Mouse (Mus musculus): ENCODE measurements around the gene Slc22a13. TPM values are rescaled to one million over a fixed set of nuclear protein-coding genes. Genes with fewer than 3 reads are reported as not detected.
A peak's percentile ranks its signal among the peaks of the same experiment; 100 is the strongest.
"Not testable (repeated sequence)": the region's sequence is repeated elsewhere in the genome, so short reads cannot be mapped to it uniquely, and the experiment has no call there.

The Slc22a13 gene
- polyA plus RNA-seq, 1 experiment from 2014 or later, result not detected

DNA sequence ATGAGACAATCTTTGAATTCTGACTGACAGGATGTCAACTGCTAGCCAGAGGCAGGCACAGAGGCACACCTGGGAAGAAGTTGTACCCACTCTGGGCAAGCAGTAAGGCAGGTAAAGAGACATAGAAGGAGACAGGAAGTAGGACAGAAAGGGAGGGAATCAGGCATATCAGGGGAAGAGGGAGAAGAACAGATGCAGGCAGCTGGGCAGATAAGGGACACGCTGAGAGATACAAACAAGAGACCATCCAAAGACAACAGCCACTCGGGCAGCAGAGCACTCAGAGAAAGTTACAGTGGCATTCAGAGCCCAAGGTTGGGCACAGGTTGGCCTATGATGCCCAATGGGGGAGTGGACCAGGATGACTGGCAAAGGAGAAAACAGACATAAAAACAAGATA lies 21.9 kb upstream of the Slc22a13 start:
- Histone ChIP-seq H3K4me1 (no peaks in the 10 kb centered on the region), H3K36me3 (peaks cover 7% of the 10 kb centered on the region), H3K27ac (replicated peaks) (no peak overlapping the region), H3K4me3 (no peak overlapping the region), H3K27me3 (ENCODE audit: low read depth, poor library complexity, severe bottlenecking) (no peaks in the 10 kb centered on the region), H3K9me3 (replicated peaks) (peaks cover 1% of the 10 kb centered on the region; the same call in 1 of the 2 replicates)
- 88% methylated on average over 2 of the region's 2 CpGs for WGBS
- DNase-seq (ENCODE audit: low spot score), result no peak

DNA sequence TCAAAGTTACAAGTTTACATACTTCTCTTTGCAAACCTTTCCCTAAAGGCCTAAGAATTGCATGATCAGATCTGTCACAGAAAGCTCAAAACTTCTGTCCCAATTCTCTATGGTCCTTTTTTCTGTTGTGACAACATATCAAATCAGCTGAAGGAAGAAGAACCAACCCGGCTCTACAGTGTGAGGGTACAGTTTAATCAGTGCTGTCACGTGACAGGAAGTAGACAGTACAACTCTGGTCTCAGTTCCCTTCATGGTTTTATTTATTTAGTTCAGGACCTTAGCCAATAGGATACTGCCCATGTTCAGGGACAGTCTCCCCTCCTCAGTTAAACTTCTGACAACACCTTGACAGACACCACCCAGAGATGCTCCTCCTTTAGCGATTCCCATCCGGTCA lies 11.4 kb upstream of the Slc22a13 start:
- peaks cover 36% of the 10 kb centered on the region for H3K36me3 ChIP-seq
- H3K27ac ChIP-seq (replicated peaks), result no peak overlapping the region
- no peaks in the 10 kb centered on the region for H3K27me3 ChIP-seq (ENCODE audit: low read depth, poor library complexity, severe bottlenecking)
- H3K4me3 ChIP-seq, result no peak overlapping the region
- WGBS, result 87% methylated on average over 4 of the region's 4 CpGs
- DNase-seq (ENCODE audit: low spot score), result no peak
- peaks cover 8% of the 10 kb centered on the region for H3K9me3 ChIP-seq (replicated peaks)
- H3K4me1 ChIP-seq, result no peaks in the 10 kb centered on the region

DNA sequence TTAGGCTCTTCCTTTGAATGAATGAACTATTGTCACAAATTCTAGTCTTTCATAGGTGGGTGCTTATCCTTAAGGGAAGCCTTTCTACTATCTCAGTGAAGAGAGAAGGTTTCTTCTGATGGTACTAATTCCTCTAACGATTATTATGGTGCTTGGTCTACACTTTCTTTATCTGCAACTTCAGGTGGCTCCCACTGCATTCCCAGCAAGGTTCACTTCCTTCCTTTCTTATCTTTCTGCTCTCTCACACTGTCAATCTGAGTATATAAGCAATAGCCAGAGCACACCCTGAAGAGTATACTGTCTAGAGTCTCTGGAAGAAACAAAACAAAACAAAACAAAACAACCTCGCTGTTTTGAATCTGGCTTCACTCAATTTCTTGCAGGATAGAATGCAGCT lies 10.8 kb upstream of the Slc22a13 start:
- Histone ChIP-seq H3K36me3 (peaks cover 30% of the 10 kb centered on the region), H3K9me3 (replicated peaks) (peaks cover 4% of the 10 kb centered on the region), H3K27ac (replicated peaks) (no peak overlapping the region), H3K4me1 (no peaks in the 10 kb centered on the region), H3K4me3 (no peak overlapping the region), H3K27me3 (ENCODE audit: low read depth, poor library complexity, severe bottlenecking) (no peaks in the 10 kb centered on the region)
- DNase-seq (ENCODE audit: low spot score), result no peak
- WGBS, result 87% methylated on average over 2 of the region's 2 CpGs

DNA sequence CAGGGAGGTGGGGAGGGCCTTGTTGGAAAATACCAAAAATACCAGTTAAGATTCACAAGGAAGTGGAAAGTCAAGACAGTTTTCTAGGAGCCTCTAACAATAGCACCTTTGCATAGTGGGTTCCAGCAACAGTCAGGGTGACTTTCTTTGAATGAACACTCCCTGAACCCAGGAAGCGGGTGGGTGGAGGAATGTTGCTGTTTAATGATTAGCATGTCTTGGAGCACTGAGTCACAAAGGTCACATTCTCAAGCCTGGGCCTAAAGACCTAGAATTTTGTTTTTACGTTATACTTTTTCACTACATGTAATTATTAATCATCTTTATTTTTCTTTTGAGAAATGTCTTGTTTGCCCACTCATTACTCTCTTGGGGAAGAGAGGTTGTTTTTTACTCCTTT lies 6.4 kb upstream of the Slc22a13 start:
- WGBS, result 94% methylated on average over 2 of the region's 2 CpGs
- peaks cover 15% of the 10 kb centered on the region; the same call in 1 of the 2 replicates for H3K36me3 ChIP-seq
- H3K4me1 ChIP-seq; H3K4me3 ChIP-seq; H3K27me3 ChIP-seq (ENCODE audit: low read depth, poor library complexity, severe bottlenecking); H3K9me3 ChIP-seq (replicated peaks); H3K27ac ChIP-seq (replicated peaks); DNase-seq (ENCODE audit: low spot score): not testable (repeated sequence)

DNA sequence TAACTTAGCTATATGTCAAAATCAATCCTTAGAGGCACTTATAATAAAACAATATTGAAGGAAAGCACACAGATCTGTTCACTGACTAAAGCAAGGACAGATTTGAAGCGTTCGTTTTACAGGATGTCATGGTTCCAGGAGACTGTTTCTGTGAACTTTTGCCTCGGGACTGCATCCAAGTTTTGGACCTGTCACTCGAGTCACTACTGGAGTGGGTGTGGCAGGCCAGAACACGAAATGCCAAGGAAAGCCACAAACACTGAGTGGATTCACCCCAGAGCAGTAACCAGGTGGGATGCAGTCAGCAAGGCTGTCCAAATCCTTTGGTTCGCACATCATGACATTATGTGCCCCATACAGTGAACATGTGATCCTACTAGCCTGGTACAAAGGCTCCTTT lies 5.7 kb upstream of the Slc22a13 start:
- Histone ChIP-seq H3K4me1 (no peaks in the 10 kb centered on the region), H3K9me3 (replicated peaks) (no peaks in the 10 kb centered on the region; the same call in 1 of the 2 replicates), H3K4me3 (no peak overlapping the region), H3K27ac (replicated peaks) (no peak overlapping the region), H3K36me3 (peaks cover 15% of the 10 kb centered on the region; the same call in 1 of the 2 replicates), H3K27me3 (ENCODE audit: low read depth, poor library complexity, severe bottlenecking) (no peaks in the 10 kb centered on the region)
- WGBS, result 94% methylated on average over 6 of the region's 6 CpGs
- DNase-seq (ENCODE audit: low spot score), result no peak

DNA sequence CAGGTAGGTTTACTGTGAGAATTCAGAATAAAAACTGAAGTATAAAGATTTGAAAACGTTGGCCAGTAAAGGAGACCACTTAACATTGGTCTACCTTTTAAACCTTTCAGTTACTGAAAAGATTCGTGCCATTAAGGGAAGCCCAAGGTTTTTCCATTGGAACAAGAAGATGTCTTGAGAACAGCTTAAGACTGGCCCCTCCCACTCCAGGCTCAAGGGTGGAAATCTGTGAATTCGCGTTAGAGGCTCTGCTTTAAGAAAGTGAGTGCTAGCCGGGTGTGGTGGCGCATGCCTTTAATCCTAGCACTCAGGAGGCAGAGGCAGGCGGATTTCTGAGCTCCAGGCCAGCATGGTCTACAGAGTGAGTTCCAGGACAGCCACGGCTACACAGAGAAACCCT lies 4.1 kb upstream of the Slc22a13 start:
- no peak overlapping the region for H3K27ac ChIP-seq (replicated peaks)
- no peak for DNase-seq (ENCODE audit: low spot score)
- no peaks in the 10 kb centered on the region for H3K4me1 ChIP-seq
- H3K27me3 ChIP-seq (ENCODE audit: low read depth, poor library complexity, severe bottlenecking), result no peaks in the 10 kb centered on the region
- H3K36me3 ChIP-seq, result peaks cover 9% of the 10 kb centered on the region; the same call in 1 of the 2 replicates
- no peaks in the 10 kb centered on the region; the same call in 1 of the 2 replicates for H3K9me3 ChIP-seq (replicated peaks)
- 80% methylated on average over 8 of the region's 8 CpGs for WGBS
- H3K4me3 ChIP-seq, result no peak overlapping the region

DNA sequence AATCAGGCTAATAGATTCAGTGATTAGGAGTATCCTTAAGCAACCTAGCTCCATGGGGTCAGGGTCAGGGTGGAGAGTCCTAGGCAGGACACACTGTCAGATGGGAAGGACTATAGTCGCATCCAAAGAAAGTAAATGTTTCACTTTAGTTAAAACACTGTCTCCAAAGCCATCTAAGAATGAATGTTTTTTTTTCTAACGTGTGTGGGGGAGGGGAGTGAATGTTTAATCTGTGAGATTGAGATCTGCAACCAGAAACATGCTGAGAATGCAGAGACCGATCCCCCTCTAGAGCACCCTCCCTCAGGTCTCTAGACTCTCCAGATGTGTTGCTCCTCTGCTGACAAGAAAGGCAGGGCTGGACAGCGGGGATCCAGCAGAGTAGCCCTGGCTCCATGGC lies 1.8 kb downstream of the Slc22a13 start:
- Histone ChIP-seq H3K27me3 (ENCODE audit: low read depth, poor library complexity, severe bottlenecking) (no peaks in the 10 kb centered on the region), H3K4me3 (no peak overlapping the region), H3K27ac (replicated peaks) (no peak overlapping the region), H3K9me3 (replicated peaks) (peaks cover 17% of the 10 kb centered on the region; the same call in 1 of the 2 replicates), H3K4me1 (no peaks in the 10 kb centered on the region), H3K36me3 (no peaks in the 10 kb centered on the region)
- 81% methylated on average over 4 of the region's 4 CpGs for WGBS
- DNase-seq (ENCODE audit: low spot score), result no peak

DNA sequence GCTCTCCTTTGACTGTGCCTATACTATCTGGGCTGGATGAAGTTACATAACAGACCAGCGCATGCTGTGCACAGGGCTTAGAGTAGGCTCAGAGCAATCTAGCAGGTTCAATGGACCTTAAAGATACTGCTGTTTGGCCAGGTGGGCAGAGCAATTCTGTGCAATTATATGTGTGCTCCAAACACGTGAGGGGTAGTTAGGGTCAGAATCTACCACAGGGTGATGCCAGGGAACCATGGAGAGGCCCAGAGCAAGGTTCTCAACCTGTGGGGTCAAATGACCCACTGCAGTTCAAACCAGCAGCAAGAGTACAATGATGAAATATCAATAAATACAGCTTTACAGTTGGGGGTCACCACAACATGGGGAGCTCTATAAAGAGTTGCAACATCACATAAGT lies 2.2 kb downstream of the Slc22a13 start:
- 93% methylated on average over 2 of the region's 2 CpGs for WGBS

DNA sequence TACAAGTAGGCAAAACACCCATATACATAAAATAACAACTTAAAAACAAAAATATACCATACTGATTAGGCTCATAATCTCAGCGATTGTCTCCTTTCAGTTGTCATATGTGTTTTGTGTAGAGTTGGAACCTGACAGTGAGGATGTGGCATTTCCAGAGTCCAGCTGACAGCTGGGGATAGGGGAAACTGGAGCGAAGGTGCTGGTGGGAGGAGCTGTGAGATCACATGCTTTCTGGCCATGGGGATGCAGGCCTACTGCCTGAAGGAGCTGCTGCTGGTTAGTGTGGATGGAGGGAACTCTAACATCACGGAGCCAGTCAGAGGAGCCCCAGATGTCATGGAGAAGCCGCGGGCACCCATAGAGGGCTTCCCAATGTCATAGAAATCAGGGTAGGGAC lies 3.1 kb downstream of the Slc22a13 start:
- DNase-seq (ENCODE audit: low spot score), result no peak
- no peaks in the 10 kb centered on the region for H3K4me1 ChIP-seq
- 90% methylated on average over 5 of the region's 5 CpGs for WGBS

More for the DNA sequence above, 2.2 kb downstream of the Slc22a13 start:
- DNase-seq (ENCODE audit: low spot score), result no peak
- Histone ChIP-seq H3K36me3 (no peaks in the 10 kb centered on the region), H3K27ac (replicated peaks) (no peak overlapping the region), H3K4me1 (no peaks in the 10 kb centered on the region), H3K9me3 (replicated peaks) (peaks cover 17% of the 10 kb centered on the region; the same call in 1 of the 2 replicates), H3K4me3 (no peak overlapping the region), H3K27me3 (ENCODE audit: low read depth, poor library complexity, severe bottlenecking) (no peaks in the 10 kb centered on the region)

DNA sequence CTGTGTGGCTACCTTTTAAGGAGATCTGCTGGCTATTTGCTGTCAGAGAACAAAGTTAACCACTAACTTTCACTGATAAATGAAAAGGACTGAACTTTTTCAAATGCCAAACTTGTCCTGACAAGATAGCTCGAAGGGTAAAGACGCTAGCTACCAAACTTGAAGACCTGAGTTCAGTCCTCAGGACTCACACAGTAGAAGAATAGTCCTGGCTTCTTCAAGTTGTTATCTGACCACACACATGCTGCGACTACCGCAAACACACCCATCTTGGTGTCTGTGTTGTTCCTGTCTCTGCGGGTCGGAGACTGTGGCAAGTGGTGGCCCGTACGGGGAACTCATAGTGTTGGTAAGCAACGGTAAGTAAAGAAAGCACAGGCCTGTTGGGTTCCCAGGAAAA lies 5.3 kb downstream of the Slc22a13 start:
- no peak overlapping the region for H3K27ac ChIP-seq (replicated peaks)
- H3K9me3 ChIP-seq (replicated peaks), result peaks cover 17% of the 10 kb centered on the region; the same call in 1 of the 2 replicates
- no peaks in the 10 kb centered on the region; the same call in 1 of the 2 replicates for H3K4me1 ChIP-seq
- 95% methylated on average over 9 of the region's 9 CpGs for WGBS
- no peaks in the 10 kb centered on the region for H3K27me3 ChIP-seq (ENCODE audit: low read depth, poor library complexity, severe bottlenecking)
- no peak for DNase-seq (ENCODE audit: low spot score)
- H3K36me3 ChIP-seq, result no peaks in the 10 kb centered on the region
- no peak overlapping the region for H3K4me3 ChIP-seq

More for the DNA sequence above, 3.1 kb downstream of the Slc22a13 start:
- no peaks in the 10 kb centered on the region for H3K36me3 ChIP-seq
- H3K4me3 ChIP-seq, result no peak overlapping the region
- H3K9me3 ChIP-seq (replicated peaks), result peaks cover 17% of the 10 kb centered on the region; the same call in 1 of the 2 replicates
- no peak overlapping the region for H3K27ac ChIP-seq (replicated peaks)
- H3K27me3 ChIP-seq (ENCODE audit: low read depth, poor library complexity, severe bottlenecking), result no peaks in the 10 kb centered on the region

DNA sequence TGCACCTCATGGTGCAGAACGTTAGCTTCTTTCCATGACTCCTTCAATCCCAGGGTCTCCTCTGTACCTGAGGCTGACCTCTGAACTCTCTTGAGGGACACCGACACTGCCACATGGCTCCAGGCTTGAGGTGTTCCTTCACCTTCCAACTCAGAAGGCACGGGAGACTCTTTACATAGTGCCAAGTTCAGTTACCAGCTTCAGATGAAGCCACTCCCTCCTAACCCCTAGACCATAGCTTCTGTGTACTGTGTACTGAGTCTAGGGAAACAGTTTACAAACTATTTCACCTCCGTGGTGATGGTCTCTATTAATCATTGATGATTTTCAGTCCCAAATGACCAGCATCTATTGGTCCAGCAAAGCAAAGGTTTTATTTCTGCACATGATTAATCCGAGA lies 7.2 kb downstream of the Slc22a13 start:
- no peak for DNase-seq (ENCODE audit: low spot score)
- no peak overlapping the region for H3K27ac ChIP-seq (replicated peaks)
- 92% methylated on average over 5 of the region's 5 CpGs for WGBS
- no peaks in the 10 kb centered on the region for H3K27me3 ChIP-seq (ENCODE audit: low read depth, poor library complexity, severe bottlenecking)
- no peaks in the 10 kb centered on the region; the same call in 1 of the 2 replicates for H3K4me1 ChIP-seq
- no peak overlapping the region for H3K4me3 ChIP-seq
- H3K36me3 ChIP-seq, result no peaks in the 10 kb centered on the region
- peaks cover 17% of the 10 kb centered on the region; the same call in 1 of the 2 replicates for H3K9me3 ChIP-seq (replicated peaks)

DNA sequence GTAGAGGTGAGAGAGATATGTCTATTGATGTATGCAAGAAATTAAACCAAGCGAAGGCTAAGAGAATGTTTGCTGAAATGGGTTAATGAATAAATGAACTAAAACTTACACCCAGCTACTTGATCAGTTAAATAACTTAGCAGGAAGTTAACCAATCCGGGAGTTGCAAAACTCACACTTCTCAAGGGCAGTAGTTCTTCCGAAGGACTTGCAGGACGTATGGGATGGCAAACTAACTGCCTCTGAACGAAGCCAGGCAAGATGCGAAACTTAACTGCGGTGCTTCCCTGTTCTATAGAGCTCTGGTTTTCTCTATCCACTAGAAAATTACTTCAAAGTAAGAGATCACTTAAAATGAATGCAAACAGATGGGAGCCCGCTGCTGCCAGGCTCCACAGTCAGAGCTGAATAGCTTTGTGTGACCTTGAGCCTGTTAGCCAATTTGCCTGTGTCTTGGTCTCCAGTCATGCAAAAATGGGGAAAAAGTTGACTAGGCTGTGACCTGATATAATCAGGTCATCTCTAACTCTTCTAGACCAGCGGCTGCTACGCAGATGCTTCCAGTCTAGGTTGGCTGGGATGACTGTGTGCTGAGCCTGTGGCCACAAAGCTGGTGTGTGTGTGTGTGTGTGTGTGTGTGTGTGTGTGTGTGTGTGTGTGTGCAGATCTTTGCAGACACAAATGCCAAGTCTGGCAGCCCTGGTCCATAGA lies 9.6 kb downstream of the Slc22a13 start:
- H3K4me1 ChIP-seq, result no peaks in the 10 kb centered on the region; the same call in 1 of the 2 replicates
- H3K27ac ChIP-seq (replicated peaks), result no peak overlapping the region
- H3K9me3 ChIP-seq (replicated peaks), result peaks cover 7% of the 10 kb centered on the region; the same call in 1 of the 2 replicates
- H3K27me3 ChIP-seq (ENCODE audit: low read depth, poor library complexity, severe bottlenecking), result no peaks in the 10 kb centered on the region
- DNase-seq (ENCODE audit: low spot score), result no peak
- H3K4me3 ChIP-seq, result no peak overlapping the region
- 89% methylated on average over 10 of the region's 10 CpGs for WGBS
- no peaks in the 10 kb centered on the region for H3K36me3 ChIP-seq

DNA sequence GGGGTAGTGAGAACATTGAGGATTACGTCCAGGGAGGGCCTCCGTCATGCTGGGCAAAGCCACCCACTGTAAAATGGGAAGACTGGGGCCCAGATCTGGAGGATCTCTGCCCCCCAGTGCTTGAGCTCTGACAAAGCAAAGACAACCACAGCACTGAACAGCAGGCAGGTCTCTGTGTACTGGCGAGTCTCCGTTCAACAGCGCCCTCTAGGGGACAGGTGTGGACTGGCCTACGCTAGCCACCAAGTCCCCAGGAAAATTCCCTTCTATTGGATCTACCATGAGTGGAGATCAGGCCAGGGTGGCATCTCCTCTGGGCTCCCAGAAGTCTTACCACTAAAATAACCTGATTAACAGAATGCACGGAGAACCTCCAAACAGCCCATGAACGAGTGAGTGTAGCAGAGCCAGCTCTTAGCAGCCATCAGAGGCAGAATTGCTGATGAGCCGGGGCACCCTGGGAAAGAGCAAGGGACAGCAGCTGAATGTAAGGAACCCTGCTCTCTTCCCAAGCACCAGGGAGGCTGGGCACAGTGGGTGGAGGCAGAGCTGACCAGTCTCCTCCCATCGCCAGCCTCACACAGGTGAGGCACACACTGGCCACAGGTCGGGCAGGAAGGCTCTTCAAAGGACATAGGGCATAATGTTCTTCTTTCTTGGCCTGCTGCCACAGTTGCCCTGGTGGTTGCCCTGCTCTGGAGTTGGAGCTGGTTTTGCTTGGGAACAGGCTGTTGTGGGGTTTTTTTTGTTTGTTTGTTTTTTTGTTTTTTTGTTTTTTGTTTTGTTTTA lies 16.5 kb downstream of the Slc22a13 start:
- H3K27me3 ChIP-seq (ENCODE audit: low read depth, poor library complexity, severe bottlenecking), result no peaks in the 10 kb centered on the region
- WGBS, result 35% methylated on average over 11 of the region's 11 CpGs
- H3K27ac ChIP-seq (replicated peaks), result no peak overlapping the region
- no peaks in the 10 kb centered on the region for H3K9me3 ChIP-seq (replicated peaks)
- no peaks in the 10 kb centered on the region for H3K4me1 ChIP-seq
- no peaks in the 10 kb centered on the region for H3K36me3 ChIP-seq
- H3K4me3 ChIP-seq, result no peak overlapping the region
- peak; percentile 22 for DNase-seq (ENCODE audit: low spot score)
